Comparison of ENCODE assay signal across 7 mouse cellular contexts in the genomic region with DNA sequence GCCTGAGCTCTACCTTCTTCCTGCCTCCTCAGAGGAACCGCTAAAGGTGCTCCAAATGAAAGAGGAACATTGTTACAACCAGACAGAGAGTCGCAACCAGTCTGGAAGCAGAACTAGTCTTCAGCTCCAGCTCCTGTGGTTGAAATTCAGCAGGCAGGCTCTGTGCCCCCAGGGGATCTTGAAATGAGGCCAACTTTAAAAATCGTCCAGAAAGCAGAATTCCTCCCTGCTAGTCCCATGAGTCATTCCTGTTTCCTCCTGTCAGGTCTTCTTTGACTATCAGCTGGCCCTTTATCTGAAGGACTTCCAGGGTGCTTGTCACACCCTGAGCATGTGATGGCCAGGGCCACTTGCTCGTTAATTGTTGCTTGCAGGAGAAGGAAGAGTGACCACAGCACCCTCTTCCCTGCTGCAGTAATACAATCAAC.
A peak's percentile ranks its signal among the peaks of the same experiment; 100 is the strongest.
DNase-seq lines count a peak whose midpoint lies in the region; ATAC-seq and TF ChIP-seq lines count a peak whose summit lies in the region.

No protein-coding gene starts in this region.

- no peak overlapping the region for H3K4me2 ChIP-seq in lung, postnatal 0 days (replicated peaks; ENCODE audit: low read depth, low read length)
- 0 out of 2 replicates have a peak overlapping the region, but pooled peaks have one; percentile 4 for H3K4me2 ChIP-seq in embryonic facial prominence, embryonic 15.5 days (replicated peaks)
- no peak overlapping the region for H3K4me2 ChIP-seq in intestine, embryonic 14.5 days (ENCODE audit: low read length)

- ATAC-seq in lung, postnatal 0 days, result peak; percentile 38
- no peak for ATAC-seq in embryonic facial prominence, embryonic 15.5 days (ENCODE audit: insufficient number of reproducible peaks, low FRiP score, low TSS enrichment, low read depth)
- ATAC-seq in intestine, embryonic 14.5 days (replicated peaks; ENCODE audit: low FRiP score, low TSS enrichment, low read depth), result no peak

- DNase-seq in lung, postnatal 0 days (ENCODE audit: low spot score), result peak; percentile 21
- no peak for DNase-seq in lung, postnatal 25 days (ENCODE audit: low spot score)
- peak; percentile 45 to 58 for DNase-seq in adrenal gland, postnatal 36 days
- peak; percentile 60 for DNase-seq in intestine, embryonic 14.5 days (ENCODE audit: low spot score)
- DNase-seq in urinary bladder, adult 18-20 months (ENCODE audit: low spot score in 2 of 2), result no peak

- no peak overlapping the region for H3K9ac ChIP-seq in lung, postnatal 0 days (replicated peaks; ENCODE audit: low read depth)
- H3K9ac ChIP-seq in embryonic facial prominence, embryonic 15.5 days, result no peak overlapping the region
- no peak overlapping the region for H3K9ac ChIP-seq in intestine, embryonic 14.5 days (ENCODE audit: low read length)

- 15% methylated on average over 4 of the region's 4 CpGs for WGBS in lung, postnatal 0 days
- WGBS in embryonic facial prominence, embryonic 15.5 days, result 10% methylated on average over 4 of the region's 4 CpGs
- 25% methylated on average over 4 of the region's 4 CpGs for WGBS in intestine, embryonic 14.5 days

- H3K27me3 ChIP-seq in lung, postnatal 0 days (replicated peaks; ENCODE audit: insufficient read depth, low read length), result no peaks in the 10 kb centered on the region
- no peaks in the 10 kb centered on the region for H3K27me3 ChIP-seq in embryonic facial prominence, embryonic 15.5 days
- H3K27me3 ChIP-seq in intestine, embryonic 14.5 days (replicated peaks; ENCODE audit: control insufficient read depth, insufficient read depth, low read length), result peaks cover 13% of the 10 kb centered on the region
- H3K27me3 ChIP-seq in megakaryocyte, embryonic 14.5 days (replicated peaks), result no peaks in the 10 kb centered on the region

- no peak for TF ChIP-seq EP300 in lung, postnatal 0 days (IDR thresholded peaks at IDR 0.05)

- H3K9me3 ChIP-seq in lung, postnatal 0 days (ENCODE audit: low read length), result no peaks in the 10 kb centered on the region
- no peaks in the 10 kb centered on the region for H3K9me3 ChIP-seq in embryonic facial prominence, embryonic 15.5 days (replicated peaks)
- no peaks in the 10 kb centered on the region for H3K9me3 ChIP-seq in intestine, embryonic 14.5 days (ENCODE audit: control insufficient read depth, low read length)
- no peaks in the 10 kb centered on the region for H3K9me3 ChIP-seq in megakaryocyte, embryonic 14.5 days

- no peak overlapping the region for H3K4me3 ChIP-seq in lung, postnatal 0 days (ENCODE audit: low read depth, low read length)
- no peak overlapping the region for H3K4me3 ChIP-seq in embryonic facial prominence, embryonic 15.5 days (replicated peaks)
- no peak overlapping the region for H3K4me3 ChIP-seq in intestine, embryonic 14.5 days (ENCODE audit: low read depth, low read length)
- H3K4me3 ChIP-seq in megakaryocyte, embryonic 14.5 days (replicated peaks), result peak overlapping the region; percentile 16

- H3K36me3 ChIP-seq in lung, postnatal 0 days (ENCODE audit: insufficient read depth, low read length), result no peaks in the 10 kb centered on the region
- no peaks in the 10 kb centered on the region for H3K36me3 ChIP-seq in embryonic facial prominence, embryonic 15.5 days
- H3K36me3 ChIP-seq in intestine, embryonic 14.5 days (ENCODE audit: control insufficient read depth, insufficient read depth, low read length), result no peaks in the 10 kb centered on the region
- H3K36me3 ChIP-seq in megakaryocyte, embryonic 14.5 days (replicated peaks; ENCODE audit: low read length), result no peaks in the 10 kb centered on the region

- TF ChIP-seq CTCF in lung, postnatal 0 days (IDR thresholded peaks at IDR 0.05), result no peak

- H3K4me1 ChIP-seq in lung, postnatal 0 days (ENCODE audit: insufficient read depth, low read depth, low read length), result 0 out of 2 replicates have a peak, but pooled peaks cover 5% of the 10 kb centered on the region
- peaks cover 13% of the 10 kb centered on the region for H3K4me1 ChIP-seq in embryonic facial prominence, embryonic 15.5 days
- H3K4me1 ChIP-seq in intestine, embryonic 14.5 days (replicated peaks; ENCODE audit: control insufficient read depth, insufficient read depth, low read length), result peaks cover 7% of the 10 kb centered on the region
- peaks cover 25% of the 10 kb centered on the region for H3K4me1 ChIP-seq in megakaryocyte, embryonic 14.5 days

- H3K27ac ChIP-seq in lung, postnatal 0 days (ENCODE audit: low read length), result no peak overlapping the region
- no peak overlapping the region; the same call in 1 of the 2 replicates for H3K27ac ChIP-seq in embryonic facial prominence, embryonic 15.5 days (replicated peaks)
- no peak overlapping the region for H3K27ac ChIP-seq in intestine, embryonic 14.5 days (ENCODE audit: low read depth)

Comparison
In these comparisons a context has a peak if more than half of its experiments do, and no peak if none do; other contexts are left out.
1. DNase-seq: peak in lung, postnatal 0 days (single experiment), adrenal gland, postnatal 36 days (2 of 2) and intestine, embryonic 14.5 days (single experiment); none in lung, postnatal 25 days (single experiment) and urinary bladder, adult 18-20 months (0 of 2).